Mouse (Mus musculus) hematopoietic stem cell, adult 5-6 weeks (primary cell): ENCODE measurements around the gene Snap29. TPM values are rescaled to one million over a fixed set of nuclear protein-coding genes. Genes with fewer than 3 reads are reported as not detected.

Experiments
- ATAC-seq, 2 experiments: fragments of 125-278 bp in 1 of 2; replicated peaks in 1 of 2; 2 replicates each; pipeline ENCODE4 v1.8.0; 2016 to 2017; ENCODE audit warnings: inconsistent platforms in 2 of 2, mild to moderate bottlenecking in 2 of 2, moderate number of reproducible peaks in 2 of 2, low read depth in 1 of 2, moderate TSS enrichment in 1 of 2; ENCODE audit not compliant: low FRiP score in 2 of 2, poor library complexity in 2 of 2, severe bottlenecking in 2 of 2, insufficient read depth in 1 of 2, low TSS enrichment in 1 of 2
- total RNA-seq: library from RNA; stranded (forward); fragments of 172-1452, 232-1000 nt; gene quantifications from 2 replicates; pipeline ENCODE4 v1.2.3, GENCODE M21; 2017

The Snap29 gene
- total RNA-seq, 1 experiment from 2014 or later, result 19.8 TPM

- peak; percentile 17 to 39; a peak in 1 of 4 replicates for ATAC-seq
Observed at GRCm38 (mm10) chr16:17461596-17461995, 55.8 kb downstream of the Snap29 start.

GRCm38 (mm10) chr16:17463184-17463583 is 57.4 kb downstream of the Snap29 start:
- no peak for ATAC-seq

GRCm38 (mm10) chr16:17466875-17467663 is 61.3 kb downstream of the Snap29 start:
- ATAC-seq, result no peak

DNA sequence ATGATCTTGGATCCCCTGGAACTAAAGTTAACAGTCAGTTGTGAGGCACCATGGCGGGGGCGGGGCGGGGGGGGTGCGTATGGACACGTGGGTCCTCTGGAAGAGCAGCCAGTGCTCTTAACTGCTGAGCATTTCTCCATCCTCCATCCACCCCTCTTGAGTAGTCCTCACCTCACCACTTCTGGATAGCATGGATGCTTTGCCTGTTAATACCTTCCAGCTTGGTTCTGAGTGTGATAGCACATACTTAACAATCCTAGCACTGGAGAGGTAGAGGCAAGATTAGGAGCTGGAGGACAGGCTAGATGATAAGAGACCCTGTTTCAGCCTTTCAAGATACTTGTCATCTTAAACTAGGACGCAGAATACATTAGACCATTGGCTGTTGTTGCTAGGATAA is 66.7 kb downstream of the Snap29 start:
- ATAC-seq, result no peak

DNA sequence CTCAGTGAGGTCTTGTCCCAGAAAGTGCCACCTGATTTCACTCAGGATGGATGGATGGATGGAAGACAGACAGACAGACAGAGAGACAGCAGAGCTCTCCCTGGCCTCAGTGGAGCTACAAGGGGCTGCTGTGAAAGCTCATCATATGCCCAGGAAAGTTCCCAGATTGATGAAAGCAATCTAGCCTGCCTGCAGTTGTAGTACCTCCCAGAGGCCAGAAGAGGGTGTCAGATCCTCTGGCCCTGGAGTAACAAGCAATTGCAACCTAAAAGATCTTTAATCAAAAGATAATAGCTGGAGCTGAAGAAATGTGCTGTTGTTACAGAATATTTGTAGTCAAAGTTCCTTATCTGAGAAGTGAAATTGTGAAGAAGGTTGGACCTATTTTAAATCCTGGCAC is 68.3 kb downstream of the Snap29 start:
- 0 out of 4 replicates have a peak, but pooled peaks have one; percentile 36 to 46 for ATAC-seq

- no peak for ATAC-seq
Observed at GRCm38 (mm10) chr16:17474761-17475160, 69.0 kb downstream of the Snap29 start.

GRCm38 (mm10) chr16:17475326-17475725 is 69.5 kb downstream of the Snap29 start:
- no peak for ATAC-seq

DNA sequence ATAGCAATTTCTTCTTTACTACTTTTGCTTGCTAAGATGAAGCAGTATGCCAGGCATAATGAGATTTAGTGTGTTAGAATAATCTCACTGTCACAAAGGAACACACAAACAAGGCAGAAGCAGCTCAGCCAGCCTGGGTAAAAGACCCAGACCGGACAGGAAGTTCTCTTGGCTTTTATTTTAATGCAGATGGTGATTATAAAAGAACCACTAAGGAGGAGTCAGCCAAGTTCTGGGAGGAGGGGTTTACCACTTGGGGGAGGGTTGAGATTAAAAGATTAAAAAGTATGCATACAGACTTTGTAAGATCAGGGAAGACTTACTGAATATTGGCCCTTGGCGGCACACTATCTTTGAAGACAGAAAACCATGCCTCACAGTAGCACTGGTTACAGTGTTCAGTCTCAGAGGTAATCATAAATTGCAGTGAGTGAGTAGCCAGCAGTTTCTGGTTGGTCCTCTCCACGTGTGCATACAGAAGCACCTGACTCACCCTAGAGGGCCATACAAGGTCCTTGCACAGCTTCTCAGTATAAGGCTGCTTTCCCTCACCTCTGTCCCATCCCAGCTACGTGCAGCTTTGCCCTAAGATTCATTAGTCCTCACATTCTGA is 72.7 kb downstream of the Snap29 start:
- ATAC-seq, result peak in 1 of 2 experiments; percentile 32; a peak in 1 of 4 replicates

Other genes starting within 250 kb of the Snap29 start
- 99.6 and 120 TPM in 2 replicates for gene Ube2l3, start 203.3 kb upstream of the Snap29 start, total RNA-seq
- 0.25 and 0.50 TPM in 2 replicates for gene Rimbp3, start 197.4 kb upstream of the Snap29 start, total RNA-seq
- gene Hic2, start 172.4 kb upstream of the Snap29 start, total RNA-seq, result 2.9 and 3.9 TPM in 2 replicates
- 12.4 and 27.3 TPM in 2 replicates for gene Tmem191c, start 129.9 kb upstream of the Snap29 start, total RNA-seq
- gene Serpind1, start 74.6 kb upstream of the Snap29 start, total RNA-seq, result not detected in 2 replicates
- gene Pi4ka, start 328 bp downstream of the Snap29 start, total RNA-seq, result 42.2 and 46.0 TPM in 2 replicates
- 27.4 and 35.1 TPM in 2 replicates for gene Crkl, start 46.0 kb downstream of the Snap29 start, total RNA-seq
- 0.05 TPM in 1 of 2 replicates, not detected in the other for gene Aifm3, start 83.6 kb downstream of the Snap29 start, total RNA-seq
- 36.3 and 60.6 TPM in 2 replicates for gene Lztr1, start 102.7 kb downstream of the Snap29 start, total RNA-seq
- gene Thap7, start 125.2 kb downstream of the Snap29 start, total RNA-seq, result 21.2 and 55.7 TPM in 2 replicates
- gene Lrrc74b, start 155.3 kb downstream of the Snap29 start, total RNA-seq, result 0.13 and 0.45 TPM in 2 replicates
- gene P2rx6, start 155.9 kb downstream of the Snap29 start, total RNA-seq, result 0.69 and 1.4 TPM in 2 replicates
- 9.2 and 9.7 TPM in 2 replicates for gene Slc7a4, start 177.2 kb downstream of the Snap29 start, total RNA-seq
- gene Smpd4, start 213.4 kb downstream of the Snap29 start, total RNA-seq, result 32.3 and 45.2 TPM in 2 replicates
- gene Ccdc74a, start 240.5 kb downstream of the Snap29 start, total RNA-seq, result not detected in 2 replicates